Mouse (Mus musculus): ENCODE data around the gene Arpp21. TPM values are rescaled to one million over a fixed set of nuclear protein-coding genes. Genes with fewer than 3 reads are reported as not detected.
A peak's percentile ranks its signal among the peaks of the same experiment; 100 is the strongest.

Arpp21 gene
- total RNA-seq, 2 experiments from 2014 or later, result 9.5 to 25.4 TPM

- no peak overlapping the region for H3K4me3 ChIP-seq
- no peak for TF ChIP-seq CTCF (IDR thresholded peaks at IDR 0.05)
- intact Hi-C loops (cut with DNase I), result no loop called here
- peak; percentile 19 for DNase-seq
- no peak overlapping the region for H3K27ac ChIP-seq
These were observed 133.4 kb downstream of the Arpp21 start for GRCm38 (mm10) chr9:112102155-112102851.

- intact Hi-C loops (cut with DNase I), result no loop called here
- DNase-seq, result no peak
- no peak for TF ChIP-seq CTCF (IDR thresholded peaks at IDR 0.05)
- H3K27ac ChIP-seq, result peak overlapping the region; percentile 43; the same call in 1 of the 2 replicates
- no peak overlapping the region for H3K4me3 ChIP-seq
These were observed 134.7 kb downstream of the Arpp21 start for GRCm38 (mm10) chr9:112100841-112101595.

- intact Hi-C loops (cut with DNase I), result no loop called here
These were observed 137.5 kb downstream of the Arpp21 start for GRCm38 (mm10) chr9:112098267-112098666.

GRCm38 (mm10) chr9:112095708-112096107 lies 140.0 kb downstream of the Arpp21 start:
- DNase-seq, result no peak
- no peak overlapping the region for H3K27ac ChIP-seq
- H3K4me3 ChIP-seq, result no peak overlapping the region
- intact Hi-C loops (cut with DNase I), result no loop called here
- TF ChIP-seq CTCF (IDR thresholded peaks at IDR 0.05), result no peak

More at GRCm38 (mm10) chr9:112098267-112098666, 137.5 kb downstream of the Arpp21 start:
- no peak overlapping the region for H3K4me3 ChIP-seq
- no peak for DNase-seq
- no peak overlapping the region for H3K27ac ChIP-seq
- TF ChIP-seq CTCF (IDR thresholded peaks at IDR 0.05), result no peak

GRCm38 (mm10) chr9:112095198-112095597 lies 140.5 kb downstream of the Arpp21 start:
- intact Hi-C loops (cut with DNase I), result no loop called here
- DNase-seq, result no peak
- no peak overlapping the region for H3K27ac ChIP-seq
- no peak for TF ChIP-seq CTCF (IDR thresholded peaks at IDR 0.05)
- H3K4me3 ChIP-seq, result no peak overlapping the region

- no peak for DNase-seq
- no peak overlapping the region for H3K27ac ChIP-seq
- intact Hi-C loops (cut with DNase I), result no loop called here
These were observed 156.8 kb downstream of the Arpp21 start for GRCm38 (mm10) chr9:112078903-112079302.

GRCm38 (mm10) chr9:112078453-112078852 lies 157.3 kb downstream of the Arpp21 start:
- Histone ChIP-seq H3K4me3 (no peak overlapping the region), H3K27ac (no peak overlapping the region)
- DNase-seq, result no peak
- intact Hi-C loops (cut with DNase I), result no loop called here
- no peak for TF ChIP-seq CTCF (IDR thresholded peaks at IDR 0.05)

More at GRCm38 (mm10) chr9:112078903-112079302, 156.8 kb downstream of the Arpp21 start:
- H3K4me3 ChIP-seq, result no peak overlapping the region
- TF ChIP-seq CTCF (IDR thresholded peaks at IDR 0.05), result no peak

GRCm38 (mm10) chr9:112075273-112075672 lies 160.5 kb downstream of the Arpp21 start:
- Histone ChIP-seq H3K4me3 (no peak overlapping the region), H3K27ac (no peak overlapping the region)
- TF ChIP-seq CTCF (IDR thresholded peaks at IDR 0.05), result no peak
- DNase-seq, result no peak
- intact Hi-C loops (cut with DNase I), result no loop called here

GRCm38 (mm10) chr9:112074872-112075271 lies 160.9 kb downstream of the Arpp21 start:
- intact Hi-C loops (cut with DNase I), result no loop called here
- DNase-seq, result no peak
- H3K27ac ChIP-seq, result no peak overlapping the region
- H3K4me3 ChIP-seq, result no peak overlapping the region
- no peak for TF ChIP-seq CTCF (IDR thresholded peaks at IDR 0.05)

GRCm38 (mm10) chr9:112071368-112071767 lies 164.4 kb downstream of the Arpp21 start:
- Histone ChIP-seq H3K27ac (peak overlapping the region; percentile 74), H3K4me3 (no peak overlapping the region)
- intact Hi-C loops (cut with DNase I), result no loop called here
- no peak for DNase-seq
- no peak for TF ChIP-seq CTCF (IDR thresholded peaks at IDR 0.05)

GRCm38 (mm10) chr9:112070961-112071360 lies 164.8 kb downstream of the Arpp21 start:
- H3K4me3 ChIP-seq, result no peak overlapping the region
- peak overlapping the region; percentile 74 for H3K27ac ChIP-seq
- peak; percentile 32 for DNase-seq
- TF ChIP-seq CTCF (IDR thresholded peaks at IDR 0.05), result no peak
- intact Hi-C loops (cut with DNase I), result no loop called here

GRCm38 (mm10) chr9:112068250-112068649 lies 167.5 kb downstream of the Arpp21 start:
- no peak overlapping the region for H3K4me3 ChIP-seq
- intact Hi-C loops (cut with DNase I), result no loop called here
- DNase-seq, result no peak
- no peak for TF ChIP-seq CTCF (IDR thresholded peaks at IDR 0.05)
- no peak overlapping the region for H3K27ac ChIP-seq

GRCm38 (mm10) chr9:112060696-112061425 lies 174.9 kb downstream of the Arpp21 start:
- Histone ChIP-seq H3K27ac (no peak overlapping the region), H3K4me3 (no peak overlapping the region)
- DNase-seq, result no peak
- intact Hi-C loops (cut with DNase I), result no loop called here
- no peak for TF ChIP-seq CTCF (IDR thresholded peaks at IDR 0.05)
